Mouse (Mus musculus) ZHBTc4 (cell line): ENCODE measurements at regions not wholly inside any gene's neighbourhood (a gene's known extent, or its start where the extent isn't known, plus 50 kb on each side); places are given as distances from the start of the nearest gene placed in this dataset.

Experiments used
- DNase-seq: peaks from one replicate; pipeline ENCODE4 v3.0.0-alpha.2; 2011; ENCODE audit warnings: low read depth, low spot score

GRCm38 (mm10) chr2:173930606-173931177 is 145.4 kb upstream of the Stx16 start:
- no peak for DNase-seq

- DNase-seq: no peak
Observed at GRCm38 (mm10) chr2:173935706-173936105, 140.4 kb upstream of the Stx16 start.

DNA sequence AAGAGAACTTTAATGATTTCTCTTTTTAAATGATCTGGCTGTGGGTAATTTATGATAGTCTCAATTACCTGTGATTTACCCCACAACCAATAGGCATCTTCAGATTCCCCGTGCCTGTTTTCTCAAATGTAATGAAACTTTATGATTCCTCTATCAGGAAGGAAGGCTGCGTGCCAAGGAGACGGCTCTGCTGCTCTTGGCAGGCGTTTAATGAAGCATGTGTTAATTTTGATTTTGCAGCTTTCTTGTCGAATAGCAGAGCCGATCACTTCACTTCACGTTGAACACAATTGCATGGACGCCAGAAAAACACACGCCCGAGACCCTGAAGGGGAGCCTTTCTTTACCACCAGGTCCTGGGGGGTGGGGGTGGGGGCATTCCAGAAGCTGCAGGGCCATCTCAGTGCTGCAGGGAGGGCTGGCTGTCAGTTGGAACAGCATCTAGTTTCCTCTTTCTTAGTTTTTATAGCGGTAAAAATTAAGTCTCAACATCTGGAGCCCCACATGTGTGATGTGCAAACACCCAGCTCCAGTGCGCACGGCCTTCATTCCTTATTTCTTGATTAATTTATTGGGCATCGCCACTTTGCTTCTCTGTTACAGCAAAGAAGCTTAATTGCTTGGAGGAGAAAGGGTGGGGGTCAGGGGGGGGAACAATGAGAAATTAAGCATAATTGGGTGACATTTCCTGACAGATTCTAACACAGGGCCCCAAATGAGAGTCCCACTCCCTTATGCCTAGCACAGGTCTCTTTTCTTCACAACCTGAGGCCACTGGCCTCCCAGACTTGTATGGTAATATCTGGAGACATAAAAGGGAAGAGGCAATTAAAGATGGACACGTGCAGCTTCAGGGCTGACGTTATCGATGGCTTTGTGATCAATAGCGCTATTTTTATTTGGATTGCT is 138.3 kb upstream of the Stx16 start:
- no peak for DNase-seq

DNA sequence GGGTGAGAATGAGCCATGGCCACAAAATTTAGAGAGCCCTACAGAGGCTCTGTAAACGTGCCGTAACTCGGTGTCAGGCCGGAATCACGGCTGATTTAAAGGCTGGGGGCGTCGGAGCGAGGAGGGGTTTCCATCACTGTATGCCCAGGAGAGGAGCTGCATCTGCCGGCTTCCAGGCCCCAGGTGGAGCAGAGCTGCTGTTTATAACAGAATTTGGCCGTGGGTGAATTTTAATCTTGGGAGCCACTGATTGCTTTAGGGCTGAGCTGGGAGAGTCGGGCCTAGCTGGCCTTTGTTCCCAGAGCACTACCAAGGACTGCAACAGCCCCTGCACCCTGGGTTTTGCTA is 137.7 kb upstream of the Stx16 start:
- DNase-seq: no peak

DNA sequence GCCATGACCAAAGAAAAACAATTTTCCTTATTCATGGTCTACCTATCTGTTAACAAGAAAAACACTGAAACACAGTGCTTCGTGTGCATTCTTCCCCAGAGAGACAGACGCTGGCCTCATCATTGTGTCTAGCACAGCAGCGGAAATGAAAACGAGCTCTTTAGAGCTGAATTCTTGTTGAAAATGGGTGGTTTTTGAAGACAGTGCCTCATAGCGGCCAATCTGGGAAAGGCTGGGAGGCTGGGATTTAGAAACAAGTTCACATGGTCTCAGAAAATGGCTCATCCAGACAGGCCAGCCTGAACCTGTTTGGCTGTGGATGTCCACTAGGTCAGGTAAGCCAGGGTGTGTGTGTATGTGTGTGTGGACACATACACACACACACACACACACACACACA is 130.7 kb upstream of the Stx16 start:
- DNase-seq: peak; percentile 40

DNA sequence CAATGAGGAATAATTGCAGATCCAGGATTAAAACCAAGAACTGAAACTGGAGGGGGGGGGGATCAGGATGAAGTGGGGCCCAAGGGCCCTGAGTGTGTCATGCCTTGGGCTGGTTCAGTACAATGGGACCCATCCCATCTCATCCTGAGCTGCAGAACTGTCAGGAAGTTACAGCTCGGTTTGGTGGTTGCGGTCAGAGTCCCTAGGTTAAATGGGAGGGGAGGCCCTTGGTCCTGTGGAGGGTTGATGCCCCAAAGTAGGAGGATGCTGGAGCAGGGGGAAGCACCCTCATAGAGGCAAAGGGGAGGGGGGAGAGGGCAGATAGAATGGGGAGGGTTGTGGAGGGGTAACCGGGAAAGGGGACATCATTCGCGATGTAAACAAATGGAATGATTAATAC is 127.5 kb upstream of the Stx16 start:
- DNase-seq: no peak

GRCm38 (mm10) chr2:173950164-173950891 is 125.8 kb upstream of the Stx16 start:
- peak; percentile 49 for DNase-seq

- no peak for DNase-seq
Observed at GRCm38 (mm10) chr2:173966111-173966510, 110.0 kb upstream of the Stx16 start.

DNA sequence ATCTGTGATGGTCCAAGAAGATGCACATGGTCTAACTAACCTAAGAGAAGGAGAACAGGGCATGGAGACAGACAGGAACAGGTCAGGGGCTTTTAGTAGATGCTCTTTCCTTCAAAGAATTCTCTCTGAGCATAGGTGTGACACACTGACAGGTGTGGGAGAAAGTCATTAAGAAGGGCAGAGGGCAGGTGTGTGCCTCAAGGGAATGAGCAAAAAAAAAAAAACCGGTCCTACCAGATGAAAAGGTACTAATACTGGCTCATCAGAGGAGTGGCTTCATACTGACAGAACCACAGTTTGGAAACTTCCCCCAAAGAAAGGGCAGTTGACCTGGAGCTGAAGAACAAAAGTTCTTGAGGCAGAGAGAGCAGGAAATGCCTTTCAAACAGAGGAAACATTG is 105.3 kb upstream of the Stx16 start:
- no peak for DNase-seq

DNA sequence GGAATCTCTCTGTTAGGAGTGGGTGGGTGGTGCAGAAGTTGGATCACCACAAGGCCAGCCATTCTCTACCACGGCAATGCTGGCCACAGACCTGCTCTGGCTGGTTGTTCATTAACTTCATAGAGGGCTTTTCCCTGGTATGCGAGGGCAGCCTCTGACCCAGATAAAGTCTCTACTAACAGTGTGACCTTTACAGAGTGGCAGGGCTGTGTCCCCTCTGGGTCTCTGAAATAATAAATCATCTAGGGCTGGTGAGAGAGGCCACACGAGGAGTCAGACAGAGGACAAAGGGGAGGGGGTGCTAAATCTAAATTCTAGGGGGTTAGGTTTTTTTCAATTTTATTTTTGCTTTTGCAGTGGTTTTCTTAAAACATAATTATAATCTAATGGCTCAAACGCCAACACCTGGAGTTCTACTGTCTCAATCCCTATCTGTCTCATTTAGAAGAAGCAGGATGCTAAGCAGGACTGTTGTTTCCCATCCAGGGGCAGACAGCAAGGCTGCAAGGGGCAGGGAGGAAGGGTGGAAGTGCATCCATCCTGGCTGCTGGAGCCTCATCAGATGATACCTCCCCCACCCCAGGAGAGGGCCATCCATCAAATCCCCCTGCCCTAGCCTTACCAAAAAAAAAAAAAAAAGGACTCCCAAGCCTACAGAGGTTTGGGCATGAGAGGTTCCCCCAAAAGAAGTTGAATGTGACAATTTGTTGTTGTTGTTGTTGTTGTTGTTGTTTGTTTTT is 99.6 kb upstream of the Stx16 start:
- DNase-seq: no peak

DNA sequence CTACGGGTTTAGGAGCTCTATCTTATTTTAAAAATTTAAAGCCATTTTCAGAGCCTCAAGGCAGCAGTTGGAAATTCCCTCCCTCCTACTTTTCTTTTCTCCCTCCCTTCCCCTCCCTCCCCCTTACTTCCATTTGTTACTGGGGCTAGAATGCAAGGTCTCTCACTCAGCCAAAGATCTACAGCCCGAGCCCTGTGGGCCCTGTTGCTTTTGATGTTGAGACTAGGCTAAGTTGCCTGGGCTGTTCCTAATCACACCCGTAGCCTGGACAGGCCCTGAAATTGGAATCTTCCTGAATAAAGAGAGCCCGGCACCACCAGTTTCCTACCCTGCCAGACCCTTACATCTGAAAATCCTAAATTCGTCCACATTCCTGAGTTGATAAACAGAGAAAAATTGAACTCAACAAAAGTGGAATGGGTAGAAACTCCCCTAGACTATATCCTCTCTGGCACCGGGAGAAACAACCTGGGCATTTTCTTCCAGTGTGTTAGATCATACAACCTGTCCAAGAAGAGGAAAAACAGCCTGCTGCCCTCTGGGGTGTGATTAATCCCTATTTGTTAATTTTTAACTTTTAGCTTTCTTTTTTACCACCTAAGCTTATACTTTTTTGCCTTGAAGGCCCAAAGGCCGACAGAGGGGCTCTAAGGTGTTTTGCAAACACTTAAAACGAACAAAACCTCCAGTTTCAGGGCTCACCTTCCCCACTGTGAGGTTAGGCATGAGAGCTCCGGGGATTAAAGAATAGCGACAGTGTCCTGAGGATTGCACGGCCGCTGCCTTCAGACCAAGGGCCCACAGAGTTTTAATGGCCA is 98.7 kb upstream of the Stx16 start:
- DNase-seq: no peak

DNA sequence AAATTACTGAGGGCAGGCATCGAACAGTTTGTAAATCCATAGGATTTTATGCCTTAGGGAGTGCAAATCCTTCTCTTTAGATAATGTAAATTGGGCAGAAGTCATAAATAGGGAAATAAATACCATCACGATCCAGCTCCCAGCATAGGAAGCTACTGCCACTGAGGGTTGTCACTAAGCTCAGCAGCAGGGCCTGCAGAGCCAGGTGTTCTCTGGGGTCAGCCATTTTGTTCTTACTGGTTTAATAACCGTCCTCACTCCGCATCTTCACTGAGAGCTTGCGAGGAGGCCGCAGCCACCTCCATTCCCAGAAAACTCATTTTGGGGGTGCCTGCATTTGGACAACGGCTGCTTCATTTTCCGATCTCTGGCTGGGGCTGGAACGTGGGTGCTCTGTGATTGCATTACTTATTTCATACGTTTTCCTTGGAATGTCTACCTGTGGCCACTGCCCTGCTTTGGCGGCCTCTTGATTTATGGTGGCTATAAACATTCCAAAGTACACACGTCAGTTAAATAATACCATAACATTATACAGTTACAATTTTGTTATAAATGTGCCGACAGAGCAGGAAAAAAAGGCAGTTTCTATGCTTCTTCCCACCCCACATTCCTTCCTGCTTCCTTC is 97.9 kb upstream of the Stx16 start:
- DNase-seq: no peak

DNA sequence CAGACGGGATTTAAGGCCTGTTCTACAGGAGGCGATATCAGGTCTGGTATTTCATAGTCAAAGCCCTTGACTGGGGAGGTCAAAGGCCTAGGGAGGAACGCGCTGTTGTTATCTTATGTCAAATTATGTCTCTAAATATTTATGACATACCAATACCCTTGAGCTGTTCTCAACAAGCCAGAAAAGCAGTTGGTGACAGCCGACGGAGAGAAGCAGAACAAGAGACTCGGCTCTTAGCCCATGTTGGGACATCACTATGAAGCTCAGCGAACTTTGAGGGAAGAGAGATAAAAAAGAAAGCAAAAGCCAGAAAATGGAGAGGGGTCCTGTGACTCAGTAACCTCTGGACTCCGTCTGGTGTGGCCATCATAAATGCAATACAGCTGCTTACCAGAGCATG is 95.1 kb upstream of the Stx16 start:
- DNase-seq: no peak

DNA sequence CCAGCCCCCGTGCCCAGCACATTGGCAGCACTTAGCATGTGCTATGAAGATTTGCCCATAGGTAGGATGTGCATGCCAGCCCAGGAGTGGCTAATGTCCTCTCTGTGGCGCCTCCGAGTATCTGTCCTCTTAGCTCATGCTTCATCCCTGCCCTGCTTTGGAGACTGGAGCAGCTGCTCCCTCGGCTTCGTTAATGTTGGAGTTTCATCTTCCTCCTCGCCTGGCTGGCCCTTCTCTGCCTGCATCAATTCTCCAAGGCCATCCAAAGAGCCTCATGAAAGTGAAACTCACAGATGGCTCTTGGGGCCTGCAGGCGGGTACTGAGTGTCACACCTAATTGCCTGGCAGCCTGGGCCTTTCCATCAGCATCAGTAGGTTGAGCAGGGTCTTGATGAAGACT is 88.6 kb upstream of the Stx16 start:
- DNase-seq: no peak

DNA sequence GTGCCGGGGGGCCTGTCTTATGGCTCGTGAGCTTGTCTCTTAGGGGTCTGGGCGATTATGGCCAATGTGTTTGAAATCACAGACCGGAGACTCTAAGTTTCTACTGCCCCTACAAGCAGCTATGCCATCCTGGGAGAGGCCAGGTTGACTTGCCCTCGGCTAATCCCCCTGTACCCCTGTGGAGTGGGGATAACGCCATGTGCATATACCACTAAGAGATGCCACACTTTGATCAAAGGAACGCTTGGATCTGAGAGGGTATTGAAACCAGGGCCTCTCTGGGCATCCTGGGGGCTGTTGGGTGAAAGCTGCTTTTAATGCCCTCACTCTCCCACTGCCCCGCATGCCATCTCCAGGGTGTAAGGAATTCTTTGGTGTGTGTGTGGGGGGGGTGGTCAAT is 88.2 kb upstream of the Stx16 start:
- no peak for DNase-seq

DNA sequence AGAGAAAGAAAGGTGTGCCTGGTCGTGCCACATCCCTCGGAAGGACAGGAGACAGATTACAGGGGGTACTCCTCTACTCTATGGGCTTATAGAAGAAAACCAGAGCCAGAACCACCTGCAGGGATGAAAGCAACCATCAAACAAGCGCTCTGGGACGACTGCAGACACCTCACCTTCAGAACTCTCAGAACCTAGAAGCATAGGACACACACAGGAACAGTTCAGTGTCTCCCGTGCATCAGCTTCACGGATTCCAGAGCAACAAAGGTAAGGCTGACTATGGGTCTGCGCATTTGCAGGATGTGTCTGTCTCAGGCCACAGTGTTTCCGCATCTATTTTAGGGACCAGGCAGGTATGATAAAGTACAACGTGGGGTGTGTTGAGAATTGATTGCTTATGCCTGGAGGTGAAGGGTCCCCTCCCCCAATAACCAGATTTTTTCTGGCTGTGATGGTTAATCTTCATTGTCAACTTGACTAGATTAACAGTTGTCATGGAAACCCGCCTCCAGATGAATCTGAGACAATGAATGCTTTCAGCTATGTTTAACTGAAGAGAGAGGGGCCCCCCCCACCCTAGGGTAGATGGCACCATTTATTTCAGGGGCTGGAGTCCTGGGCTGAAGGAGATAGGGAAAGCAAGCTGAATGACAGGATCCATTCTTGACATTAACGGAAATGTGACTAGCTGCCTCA is 87.3 kb upstream of the Stx16 start:
- DNase-seq: no peak

- no peak for DNase-seq
Observed at GRCm38 (mm10) chr2:173990664-173991063, 85.4 kb upstream of the Stx16 start.

GRCm38 (mm10) chr2:173991447-173991846 is 84.7 kb upstream of the Stx16 start:
- no peak for DNase-seq

DNA sequence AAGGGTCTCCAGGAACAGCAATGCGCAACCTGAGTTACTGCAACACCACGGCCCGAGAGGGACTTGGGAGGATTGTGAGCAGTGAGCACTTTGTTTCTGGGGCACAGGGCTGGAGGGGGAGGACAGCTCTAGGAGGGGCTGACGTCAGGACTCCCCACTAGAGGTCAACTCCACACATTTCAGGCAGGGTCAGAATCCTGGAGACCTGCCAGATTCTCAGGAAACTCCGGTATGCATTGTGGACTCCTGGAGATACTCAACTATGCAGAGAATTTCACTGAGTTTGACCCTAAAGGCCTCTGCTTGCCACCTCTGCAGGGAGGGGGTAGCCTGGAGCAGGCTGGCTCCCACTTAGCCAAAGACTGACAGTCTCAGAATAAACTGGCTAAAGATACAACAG is 84.1 kb upstream of the Stx16 start:
- DNase-seq: peak; percentile 54

GRCm38 (mm10) chr2:173993431-173993955 is 82.6 kb upstream of the Stx16 start:
- DNase-seq: no peak
